Mouse (Mus musculus) cerebellum, postnatal 4 days (tissue): Measurements from ENCODE around the gene H2-Eb1.

Source experiments
- DNase-seq, 2 experiments: peaks; one replicate each; pipeline ENCODE4 v3.0.0; 2022; ENCODE audit warnings: low spot score in 2 of 2, mixed read lengths in 1 of 2

The H2-Eb1 gene

GRCm38 (mm10) chr17:34305380-34306030 is at the start of gene H2-Eb1:
H2-Eb1 (plus strand) TSS chr17:34305867.
- DNase-seq: peak; percentile 76 to 87

GRCm38 (mm10) chr17:34256501-34256900 is 49.2 kb upstream of the H2-Eb1 start:
- DNase-seq: no peak

GRCm38 (mm10) chr17:34257594-34258375 is 47.9 kb upstream of the H2-Eb1 start, which contains the start of gene H2-Ab1:
H2-Ab1 (plus strand) TSS chr17:34257689.
- DNase-seq: peak; percentile 67 to 77

GRCm38 (mm10) chr17:34260551-34260950 is 45.1 kb upstream of the H2-Eb1 start:
- DNase-seq: no peak

- DNase-seq: peak in 1 of 2 experiments; percentile 75
Observed at GRCm38 (mm10) chr17:34261502-34261901, 44.2 kb upstream of the H2-Eb1 start.

- DNase-seq: peak; percentile 43 to 70
Observed at GRCm38 (mm10) chr17:34263068-34263467, 42.6 kb upstream of the H2-Eb1 start.

- no peak for DNase-seq
Observed at GRCm38 (mm10) chr17:34263811-34264371, 41.8 kb upstream of the H2-Eb1 start.

- no peak for DNase-seq
Observed at GRCm38 (mm10) chr17:34264452-34265351, 41.0 kb upstream of the H2-Eb1 start.

GRCm38 (mm10) chr17:34268262-34268661 is 37.4 kb upstream of the H2-Eb1 start:
- no peak for DNase-seq

- no peak for DNase-seq
Observed at GRCm38 (mm10) chr17:34268748-34269147, 36.9 kb upstream of the H2-Eb1 start.

- no peak for DNase-seq
Observed at GRCm38 (mm10) chr17:34269817-34270216, 35.9 kb upstream of the H2-Eb1 start.

GRCm38 (mm10) chr17:34270230-34270629 is 35.4 kb upstream of the H2-Eb1 start:
- DNase-seq: no peak

- no peak for DNase-seq
Observed at GRCm38 (mm10) chr17:34270940-34271339, 34.7 kb upstream of the H2-Eb1 start.

GRCm38 (mm10) chr17:34272102-34272501 is 33.6 kb upstream of the H2-Eb1 start:
- no peak for DNase-seq

- no peak for DNase-seq
Observed at GRCm38 (mm10) chr17:34280499-34281038, 25.1 kb upstream of the H2-Eb1 start.

- DNase-seq: no peak
Observed at GRCm38 (mm10) chr17:34281836-34282235, 23.8 kb upstream of the H2-Eb1 start.

GRCm38 (mm10) chr17:34285371-34285770 is 20.3 kb upstream of the H2-Eb1 start:
- DNase-seq: no peak

GRCm38 (mm10) chr17:34285848-34286247 is 19.8 kb upstream of the H2-Eb1 start:
- no peak for DNase-seq

GRCm38 (mm10) chr17:34286501-34286900 is 19.2 kb upstream of the H2-Eb1 start:
- no peak for DNase-seq

GRCm38 (mm10) chr17:34286999-34287398 is 18.7 kb upstream of the H2-Eb1 start:
- no peak for DNase-seq

- peak in 1 of 2 experiments; percentile 61 for DNase-seq
Observed at GRCm38 (mm10) chr17:34287648-34288047, 18.0 kb upstream of the H2-Eb1 start, which contains the start of gene H2-Aa. H2-Aa (minus strand) TSS chr17:34287823.
